Mouse (Mus musculus): ENCODE results near the gene Ly6g6e.

DNA sequence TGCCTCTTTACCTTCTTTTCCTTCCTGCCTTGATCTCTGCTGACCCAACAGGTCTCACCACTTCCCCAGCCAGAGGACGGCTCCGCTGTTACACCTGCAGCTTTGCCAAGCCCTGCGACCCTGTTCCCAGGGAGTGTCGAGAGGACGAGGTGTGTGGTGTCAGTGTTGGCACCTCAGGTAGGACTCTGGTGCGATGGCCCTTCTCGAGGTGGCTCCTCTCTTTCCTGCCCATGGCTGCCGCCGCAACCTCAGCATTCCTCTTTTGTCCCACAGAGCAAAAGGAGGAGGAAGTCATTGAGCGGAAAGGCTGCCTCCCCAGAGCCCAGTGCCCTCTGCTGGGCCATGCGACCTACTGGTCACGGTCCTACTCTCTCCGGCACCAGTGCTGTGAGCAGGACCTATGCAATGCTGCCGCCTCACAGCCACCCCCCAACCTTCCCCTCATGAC lies 1.1 kb downstream of the Ly6g6e start, which contains the start of gene Ly6g6d:
- TF ChIP-seq MYOD1 (IDR thresholded peaks at IDR 0.05; ENCODE audit: control insufficient read depth, insufficient read length, low read depth) (no peak), CTCF (IDR thresholded peaks at IDR 0.05; ENCODE audit: control insufficient read depth, insufficient read depth, insufficient read length) (peak; percentile 43), CEBPB (IDR thresholded peaks at IDR 0.05; ENCODE audit: low read depth) (no peak), MAX (IDR thresholded peaks at IDR 0.05) (no peak)
